Mouse (Mus musculus): ENCODE results near the gene Spry1.
A peak's percentile ranks its signal among the peaks of the same experiment; 100 is the strongest.

The Spry1 gene

DNA sequence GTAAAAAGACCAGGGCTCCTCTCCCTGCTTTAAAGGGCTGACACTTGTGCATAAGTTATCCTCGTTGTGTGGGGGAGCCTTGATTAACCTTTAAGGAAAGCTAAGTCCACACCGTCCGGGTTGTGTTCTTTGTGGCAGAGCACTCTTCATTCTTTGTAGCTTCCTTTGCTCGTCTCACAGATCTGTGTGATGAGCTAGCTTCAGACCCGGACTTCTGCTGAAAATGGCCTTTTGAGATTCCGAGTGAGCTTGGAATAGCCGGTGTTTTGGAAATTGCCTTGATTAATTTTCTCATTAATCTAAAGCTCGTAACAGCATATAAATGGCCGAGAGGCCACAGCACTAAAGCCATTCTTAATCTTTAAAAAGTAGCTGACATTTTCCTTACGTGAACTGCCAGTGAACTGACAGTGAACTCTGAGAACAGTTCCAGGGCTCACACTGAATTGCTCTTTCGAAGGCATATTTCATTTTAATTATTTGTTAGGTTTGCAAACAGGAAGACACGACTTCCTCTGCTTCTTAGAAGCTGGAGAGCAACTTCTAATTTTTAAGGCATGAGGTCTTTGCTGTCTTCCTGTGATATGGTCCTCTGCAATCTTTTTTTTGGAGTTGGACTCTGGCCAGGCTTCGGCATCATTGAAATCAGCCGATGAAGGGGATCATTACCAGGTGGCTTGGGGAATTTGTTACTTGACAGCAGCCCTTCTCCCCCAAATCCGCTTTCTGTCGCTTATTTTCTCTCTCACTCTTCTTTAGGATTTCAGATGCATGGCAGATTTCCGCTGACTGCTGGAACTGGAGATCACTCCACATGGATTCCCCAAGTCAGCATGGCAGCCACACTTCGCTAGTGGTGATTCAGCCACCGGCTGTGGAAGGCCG is 2.3 kb downstream of the Spry1 start:
- no peak for DNase-seq (ENCODE audit: low read depth)

DNA sequence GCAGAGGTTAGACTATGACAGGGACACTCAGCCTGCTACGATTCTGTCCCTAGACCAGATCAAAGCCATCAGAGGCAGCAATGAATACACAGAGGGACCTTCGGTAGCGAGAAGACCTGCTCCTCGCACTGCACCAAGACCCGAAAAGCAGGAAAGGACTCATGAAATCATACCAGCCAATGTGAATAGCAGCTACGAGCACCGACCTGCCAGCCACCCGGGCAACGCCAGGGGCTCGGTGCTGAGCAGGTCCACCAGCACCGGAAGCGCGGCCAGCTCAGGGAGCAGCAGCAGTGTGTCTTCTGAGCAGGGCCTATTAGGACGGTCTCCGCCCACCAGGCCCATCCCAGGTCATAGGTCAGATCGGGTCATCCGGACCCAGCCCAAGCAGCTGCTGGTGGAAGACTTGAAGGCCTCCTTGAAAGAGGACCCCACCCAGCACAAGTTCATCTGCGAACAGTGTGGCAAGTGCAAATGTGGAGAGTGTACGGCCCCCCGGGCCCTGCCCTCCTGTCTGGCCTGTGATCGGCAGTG is 3.0 kb downstream of the Spry1 start:
- peak; percentile 49 for DNase-seq (ENCODE audit: low read depth)

DNA sequence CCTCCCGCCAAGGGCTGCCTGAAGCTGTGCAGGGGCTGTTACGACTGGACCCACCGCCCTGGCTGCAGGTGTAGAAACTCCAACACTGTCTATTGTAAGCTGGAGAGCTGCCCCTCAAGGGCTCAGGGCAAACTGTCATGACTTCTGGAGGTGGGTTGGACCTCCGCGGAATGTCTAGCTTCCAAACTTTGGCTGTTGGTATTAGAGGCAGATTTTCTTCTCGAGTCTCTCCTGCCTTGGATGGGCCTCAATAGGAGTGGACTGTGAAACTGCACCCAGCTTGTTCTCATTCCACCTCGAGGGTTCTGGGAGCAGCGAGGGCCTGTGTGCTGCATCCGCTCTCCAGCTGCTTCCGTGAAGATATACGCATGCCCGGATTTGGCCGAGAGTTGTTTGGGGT is 3.7 kb downstream of the Spry1 start:
- DNase-seq (ENCODE audit: low read depth), result no peak

DNA sequence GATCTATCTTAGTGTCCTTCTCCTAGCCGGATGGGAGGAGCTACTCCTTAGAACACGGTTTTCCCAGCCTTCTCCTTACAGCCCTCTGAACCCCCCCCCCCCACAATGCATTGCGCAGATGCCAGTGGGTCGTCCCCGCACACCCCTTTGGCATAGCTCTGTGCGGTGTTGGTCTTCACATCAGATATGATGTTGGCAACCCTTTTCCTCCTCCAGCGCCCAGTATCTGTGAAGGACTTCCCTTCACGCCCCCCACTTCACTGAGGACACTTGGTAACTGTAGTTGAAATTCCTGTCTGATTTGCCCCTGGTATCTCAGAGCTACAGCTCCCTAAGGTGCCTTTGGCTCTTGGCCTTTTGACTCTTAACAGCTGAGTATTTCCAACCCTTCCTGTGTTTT is 4.2 kb downstream of the Spry1 start:
- no peak for DNase-seq (ENCODE audit: low read depth)

DNA sequence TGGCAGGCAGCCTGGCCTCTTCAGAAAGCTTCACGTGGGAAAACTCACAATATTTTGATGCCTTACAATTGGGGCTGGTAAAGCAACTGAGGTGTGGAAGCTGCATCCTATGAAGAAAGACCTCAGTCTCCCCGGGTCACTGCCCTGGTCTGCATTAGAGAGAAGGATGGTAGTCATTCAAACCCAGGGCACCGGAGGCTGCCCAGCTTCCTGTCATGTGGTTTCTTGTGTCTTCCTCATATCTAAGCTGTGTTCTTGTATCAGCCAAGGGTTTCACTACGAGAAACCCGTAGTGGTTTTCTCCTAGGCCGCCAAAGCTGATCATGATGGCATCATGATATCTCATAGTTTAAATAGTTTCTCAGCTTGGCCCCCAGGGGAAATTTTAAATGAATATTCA is 5.3 kb downstream of the Spry1 start:
- DNase-seq (ENCODE audit: low read depth), result peak; percentile 54

DNA sequence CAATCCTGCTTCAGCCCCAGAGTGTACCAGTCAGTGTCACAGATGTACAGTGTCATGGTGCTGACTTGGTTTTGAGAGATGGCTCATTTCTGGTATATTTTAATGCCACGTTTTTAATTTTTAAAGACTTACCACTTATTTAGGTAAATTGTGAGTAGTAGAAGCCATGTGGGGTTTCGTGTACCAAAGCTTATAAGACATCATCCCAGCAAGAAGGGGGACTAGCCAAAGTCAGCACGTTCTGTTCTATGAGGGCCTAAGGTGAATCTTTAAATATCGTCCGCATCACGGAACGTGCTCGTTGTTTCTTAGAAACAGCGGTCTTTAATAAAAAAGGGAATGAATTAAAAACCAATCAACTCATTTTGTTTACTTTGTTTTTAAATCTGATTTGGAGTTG is 6.5 kb downstream of the Spry1 start:
- no peak for DNase-seq (ENCODE audit: low read depth)

DNA sequence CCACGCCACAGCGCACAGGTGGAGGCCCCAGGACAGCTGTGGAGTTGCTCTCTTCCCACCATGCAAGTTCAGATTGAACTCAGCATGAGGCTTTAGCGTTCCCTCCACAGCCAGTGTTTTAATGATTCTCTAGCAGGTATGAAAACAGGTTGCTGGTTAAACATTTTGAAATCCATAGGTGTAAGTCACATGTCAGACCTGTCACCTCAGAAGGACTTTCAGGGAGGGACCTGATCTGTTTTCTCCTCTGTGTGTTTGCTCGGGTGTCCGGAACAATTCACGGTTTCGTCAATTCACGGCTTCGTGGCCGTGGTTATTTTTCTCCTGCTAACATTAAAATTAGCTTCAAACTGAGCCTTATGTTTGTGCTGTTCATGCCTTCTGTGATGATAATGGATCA is 7.5 kb downstream of the Spry1 start:
- DNase-seq (ENCODE audit: low read depth), result no peak

DNA sequence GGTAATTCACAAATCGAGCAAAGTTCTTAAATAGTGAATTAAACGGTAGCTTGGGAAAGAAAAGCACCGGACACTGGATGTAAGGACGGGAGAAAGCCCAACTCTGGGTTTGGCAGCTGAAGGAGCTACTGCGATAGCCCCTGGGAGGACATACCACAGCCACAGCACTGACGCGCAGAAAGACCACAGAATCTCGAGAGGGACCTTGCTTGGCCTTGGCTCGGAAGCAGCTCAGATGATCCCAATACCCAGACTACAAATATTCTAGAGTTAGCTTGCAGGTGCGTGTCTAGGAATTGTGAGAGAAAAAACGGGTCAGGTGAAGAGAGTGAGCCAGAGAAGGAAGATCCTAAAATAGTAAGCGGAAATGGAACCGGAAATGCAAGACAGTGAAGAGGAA is 8.5 kb downstream of the Spry1 start:
- no peak for DNase-seq (ENCODE audit: low read depth)

DNA sequence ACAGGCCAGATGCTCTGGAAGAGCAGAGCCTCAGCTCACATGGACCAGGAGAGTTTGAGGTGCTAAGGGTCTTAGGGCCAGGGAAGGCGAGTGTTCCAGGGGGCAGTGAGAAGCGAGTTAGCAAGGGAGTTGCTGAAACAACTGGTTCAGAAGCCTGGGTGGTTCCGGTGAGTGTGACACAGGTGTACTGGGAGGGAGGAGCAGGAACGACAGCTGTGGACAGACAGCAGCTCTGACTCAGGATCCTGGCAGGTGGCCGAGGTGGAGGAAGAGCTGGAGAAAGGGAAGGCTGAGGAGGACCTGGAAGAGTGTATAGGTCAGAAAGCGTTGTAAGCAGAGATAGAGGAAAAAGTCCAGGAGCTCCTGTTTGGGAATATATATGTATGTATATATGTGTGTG is 9.5 kb downstream of the Spry1 start:
- no peak for DNase-seq (ENCODE audit: low read depth)

DNA sequence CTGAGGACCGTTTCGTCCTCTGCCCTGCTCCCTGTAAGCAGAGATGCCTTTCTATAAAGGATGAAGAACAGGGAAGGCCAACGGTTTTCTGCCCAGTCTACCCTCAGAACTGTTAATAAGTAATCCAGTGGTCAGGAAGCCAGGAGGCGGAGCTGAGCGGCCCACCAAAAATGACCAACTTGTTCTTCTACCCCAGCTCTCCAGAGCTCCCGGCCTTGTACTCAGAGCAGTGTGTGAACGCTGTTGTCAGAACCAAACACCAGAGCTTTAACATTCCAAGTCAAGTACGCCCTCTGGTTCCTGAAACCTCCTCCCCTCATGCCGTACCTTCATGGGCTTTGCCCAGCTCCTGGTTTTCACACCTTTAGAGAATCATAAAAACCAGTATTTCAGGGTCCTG is 12.8 kb downstream of the Spry1 start:
- DNase-seq (ENCODE audit: low read depth), result no peak

DNA sequence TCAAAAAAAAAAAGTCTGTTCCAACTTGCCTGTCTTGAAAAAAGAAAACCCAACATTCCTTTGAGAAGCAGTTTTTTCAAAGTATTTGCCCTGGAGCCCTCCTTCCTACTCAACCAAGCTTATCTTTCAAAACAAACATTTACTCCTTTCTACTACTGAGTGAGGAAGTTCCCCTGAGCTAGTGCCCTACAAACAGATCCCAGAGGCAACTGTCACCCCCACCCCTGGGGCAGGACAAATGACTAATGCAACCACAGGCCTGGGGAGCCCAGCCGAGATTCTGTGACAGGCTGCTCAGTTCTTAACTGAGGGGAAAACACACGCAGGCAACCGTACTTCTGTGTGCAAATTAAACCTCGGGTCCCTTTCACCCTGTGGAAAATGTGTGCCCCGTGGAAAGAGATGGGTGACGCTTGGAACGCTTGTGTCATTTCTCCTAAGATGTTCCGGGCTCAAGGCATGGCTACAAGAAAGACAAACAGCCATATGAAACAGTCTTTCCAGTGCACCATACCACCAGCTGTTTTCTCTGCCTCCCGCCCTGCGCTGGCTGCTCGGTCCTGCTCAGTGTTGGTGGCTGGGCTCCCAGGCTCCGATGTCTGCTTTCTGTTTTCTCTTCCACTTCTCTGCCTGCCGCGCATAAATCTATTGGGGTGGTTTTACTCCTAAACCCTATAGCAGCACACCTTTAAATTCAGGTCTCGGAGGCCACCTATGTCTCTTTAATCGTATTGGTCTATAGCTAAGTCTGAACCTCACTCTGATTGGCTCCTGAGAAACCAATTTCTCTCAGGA is 14.4 kb downstream of the Spry1 start:
- DNase-seq (ENCODE audit: low read depth), result peak; percentile 82

DNA sequence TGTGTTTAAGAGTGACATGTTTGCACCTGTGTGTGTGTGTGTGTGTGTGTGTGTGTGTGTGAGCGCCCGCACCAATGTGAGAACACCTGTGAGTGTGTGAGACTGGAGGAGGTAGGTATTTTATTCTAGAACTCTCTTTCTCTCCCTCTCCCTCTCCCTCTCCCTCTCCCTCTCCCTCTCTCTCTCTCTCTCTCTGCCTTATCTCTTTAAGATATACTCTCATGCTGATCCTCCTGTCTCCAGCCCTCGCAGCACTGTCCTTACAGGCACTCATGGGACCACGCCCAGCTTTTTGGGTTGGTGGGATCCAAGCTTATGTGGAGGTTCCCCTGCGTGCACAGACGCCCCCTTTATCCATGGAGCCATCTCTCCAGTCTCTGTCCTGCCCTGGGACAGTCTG is 15.0 kb downstream of the Spry1 start:
- DNase-seq (ENCODE audit: low read depth), result no peak

DNA sequence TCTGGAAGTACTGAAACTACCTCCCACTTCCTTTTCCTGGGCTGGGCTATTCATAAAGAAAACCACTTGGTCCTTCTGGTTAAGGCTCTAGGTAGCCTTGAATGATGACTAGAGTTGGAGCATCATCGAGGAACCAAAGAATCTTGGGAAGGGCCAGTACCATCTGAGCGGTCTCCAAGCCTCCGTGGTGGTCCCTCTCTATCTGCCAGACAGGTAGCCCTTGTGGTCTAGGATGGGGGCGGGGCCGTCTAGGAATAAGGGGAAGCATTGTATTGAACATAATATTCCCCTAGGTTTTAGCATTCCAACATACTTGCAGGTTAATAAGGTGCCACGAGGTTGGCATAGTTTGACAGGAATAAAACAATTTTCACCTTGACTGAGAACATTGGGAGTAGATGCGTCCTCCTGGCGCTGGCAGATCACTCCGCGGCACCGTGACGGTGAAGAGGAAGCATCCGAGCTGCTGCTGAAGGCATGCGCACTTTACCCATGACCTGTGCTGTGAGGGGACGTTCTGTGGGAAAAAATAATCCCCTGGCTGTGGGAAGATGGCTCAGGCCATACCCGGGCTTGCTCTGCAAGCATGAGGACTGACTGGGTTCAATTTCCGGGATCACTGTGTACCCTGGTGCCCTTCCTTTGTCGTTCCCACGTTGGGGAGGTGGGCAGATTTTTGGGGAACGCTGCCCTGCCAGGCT is 16.3 kb downstream of the Spry1 start:
- DNase-seq (ENCODE audit: low read depth), result peak; percentile 59

DNA sequence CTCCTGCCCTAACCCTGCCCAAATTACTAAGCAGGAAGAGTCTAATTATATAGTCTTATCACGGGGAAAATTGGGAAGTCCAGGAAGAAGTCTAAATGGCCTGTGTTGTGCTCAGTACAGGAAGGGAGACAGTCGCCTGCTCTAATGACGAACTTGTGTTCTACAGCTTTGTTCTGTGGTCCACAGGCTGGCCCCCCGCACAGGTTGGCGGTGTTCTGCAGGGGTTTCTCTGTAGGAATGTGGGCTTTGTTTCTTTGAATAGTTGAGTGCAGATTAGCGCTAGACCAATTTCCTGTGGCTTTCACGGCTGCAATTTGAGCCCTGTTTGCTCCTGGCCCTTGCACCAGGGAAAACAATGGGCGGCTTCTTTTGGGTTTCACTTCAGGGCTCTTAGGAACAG is 17.3 kb downstream of the Spry1 start:
- no peak for DNase-seq (ENCODE audit: low read depth)

DNA sequence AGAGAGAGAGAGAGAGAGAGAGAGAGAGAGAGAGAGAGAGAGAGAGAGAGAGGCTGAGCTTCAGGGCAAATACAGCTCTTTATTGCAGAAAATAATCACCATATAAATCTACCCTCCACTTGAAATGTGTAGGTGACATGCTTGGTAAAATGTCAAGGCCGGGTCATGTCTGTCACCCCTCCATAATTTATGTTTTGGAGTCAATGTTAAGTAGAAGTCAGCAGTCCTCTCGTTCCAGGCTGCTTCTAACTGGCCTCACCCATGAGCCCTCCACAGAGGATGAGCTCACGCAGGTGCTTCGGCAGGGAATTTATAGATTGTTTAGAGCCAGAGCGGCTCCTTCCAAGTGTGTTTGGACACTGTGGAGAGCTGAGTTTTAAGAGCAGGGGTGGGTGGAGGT is 18.4 kb downstream of the Spry1 start:
- DNase-seq (ENCODE audit: low read depth), result no peak

DNA sequence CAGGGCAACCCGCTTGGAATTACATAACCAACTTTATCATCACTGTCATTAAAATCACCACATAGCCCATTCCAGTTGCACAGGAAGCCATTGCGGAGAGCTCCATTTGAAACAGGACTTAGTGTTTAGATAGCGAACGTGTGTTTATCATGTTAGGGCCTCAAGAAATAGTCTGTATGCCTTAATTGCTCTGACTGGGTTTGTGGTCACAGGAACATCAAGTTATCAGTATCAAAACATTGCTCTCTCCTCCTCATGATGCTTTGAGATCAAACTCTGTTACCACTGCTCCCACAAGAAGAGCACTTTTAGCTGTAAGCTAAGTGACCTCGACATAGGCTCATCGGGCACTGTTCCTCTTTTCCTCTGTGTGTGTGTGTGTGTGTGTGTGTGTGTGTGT is 19.9 kb downstream of the Spry1 start:
- no peak for DNase-seq (ENCODE audit: low read depth)

DNA sequence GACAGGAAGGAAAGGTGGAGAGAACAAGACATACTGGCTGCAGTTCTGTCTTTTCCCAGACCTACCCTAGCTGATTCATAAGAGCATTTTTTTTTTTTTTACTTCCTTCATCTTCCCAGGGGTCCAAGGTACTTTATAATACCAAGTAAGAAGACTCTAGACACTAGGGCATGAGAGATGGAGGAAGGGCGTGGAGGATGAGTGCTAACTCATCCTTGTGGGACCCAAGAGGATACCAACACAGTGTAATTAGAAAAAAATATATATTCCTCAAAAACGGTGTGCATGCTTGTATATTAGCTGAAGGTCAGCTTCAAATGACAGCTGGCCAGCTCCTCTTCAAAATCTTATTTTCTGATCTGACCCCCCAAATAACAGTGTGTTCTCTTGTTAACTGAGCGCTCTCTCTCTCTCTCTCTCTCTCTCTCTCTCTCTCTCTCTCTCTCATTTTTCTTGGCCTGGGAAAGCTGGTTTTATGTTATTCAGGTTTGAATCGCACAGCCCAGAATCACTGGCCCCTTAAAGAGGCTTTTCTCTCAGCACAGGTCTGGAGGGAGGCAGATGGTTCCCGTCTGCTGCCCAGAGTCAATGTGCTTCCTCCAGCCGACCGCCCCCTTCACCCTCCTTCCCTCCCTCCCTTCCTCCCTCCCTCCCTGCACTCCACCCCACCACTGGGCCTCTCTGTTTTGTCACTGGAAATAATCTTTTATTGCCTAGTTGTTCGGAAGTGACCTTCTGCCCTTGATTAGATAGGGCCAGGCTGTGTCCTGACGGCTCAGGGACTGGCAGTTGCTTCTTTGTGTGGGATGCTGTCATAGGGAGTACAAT is 26.8 kb downstream of the Spry1 start:
- no peak for DNase-seq (ENCODE audit: low read depth)

DNA sequence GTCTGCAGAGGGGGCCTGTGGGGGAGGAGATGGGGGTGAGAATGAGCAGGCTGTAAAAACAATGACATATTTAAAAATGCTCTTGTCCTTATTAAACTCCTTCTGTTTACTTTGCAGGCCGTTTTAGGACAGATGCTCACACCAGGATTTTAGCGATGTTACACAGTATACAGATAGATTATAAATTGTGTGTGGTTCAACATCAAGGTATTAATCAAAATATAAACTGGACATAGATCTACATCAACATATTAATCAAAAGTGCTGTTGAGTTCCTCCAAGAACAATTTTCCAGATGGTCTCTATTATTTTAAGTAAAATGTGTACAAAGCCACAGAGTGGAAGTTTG is 27.3 kb downstream of the Spry1 start:
- DNase-seq (ENCODE audit: low read depth), result no peak

DNA sequence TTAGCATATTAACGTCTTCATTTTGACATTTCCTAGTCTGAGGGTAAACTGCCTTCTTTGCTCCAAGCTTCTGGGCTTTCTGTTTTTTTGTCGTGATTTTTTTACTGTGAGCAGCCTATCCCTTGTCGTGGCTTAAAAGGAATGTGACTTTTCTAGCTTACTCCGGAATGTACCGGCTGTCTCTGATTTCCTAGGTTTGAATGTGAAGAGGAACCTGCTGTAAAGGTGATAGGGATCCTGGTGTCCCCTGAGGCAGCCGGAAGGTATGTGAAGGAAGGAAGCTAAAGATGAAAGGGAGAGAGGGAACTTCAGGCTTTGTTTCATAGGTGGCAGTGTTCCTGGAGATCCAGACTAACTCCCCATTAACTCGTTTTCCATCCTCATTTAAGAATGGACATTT is 28.0 kb downstream of the Spry1 start:
- no peak for DNase-seq (ENCODE audit: low read depth)

DNA sequence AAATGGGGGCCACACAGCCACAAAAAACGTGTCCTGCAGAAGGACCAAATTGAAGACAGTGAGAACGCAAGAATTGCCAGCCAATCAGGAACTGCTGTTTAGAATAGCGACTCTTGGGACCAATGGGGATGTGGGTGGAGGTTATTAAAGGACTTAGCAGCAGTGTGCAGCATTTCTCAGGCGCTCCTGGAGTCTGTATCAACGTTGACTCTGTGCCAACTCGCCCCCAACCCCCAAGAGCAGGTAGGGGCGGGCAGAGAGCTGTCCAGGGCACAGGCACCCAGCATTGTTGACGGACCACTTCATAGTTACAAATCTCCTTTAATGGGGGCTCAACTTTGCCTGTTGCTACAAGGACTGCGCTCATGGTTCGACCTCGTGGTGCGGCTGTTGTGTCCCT is 28.9 kb downstream of the Spry1 start:
- DNase-seq (ENCODE audit: low read depth), result no peak

DNA sequence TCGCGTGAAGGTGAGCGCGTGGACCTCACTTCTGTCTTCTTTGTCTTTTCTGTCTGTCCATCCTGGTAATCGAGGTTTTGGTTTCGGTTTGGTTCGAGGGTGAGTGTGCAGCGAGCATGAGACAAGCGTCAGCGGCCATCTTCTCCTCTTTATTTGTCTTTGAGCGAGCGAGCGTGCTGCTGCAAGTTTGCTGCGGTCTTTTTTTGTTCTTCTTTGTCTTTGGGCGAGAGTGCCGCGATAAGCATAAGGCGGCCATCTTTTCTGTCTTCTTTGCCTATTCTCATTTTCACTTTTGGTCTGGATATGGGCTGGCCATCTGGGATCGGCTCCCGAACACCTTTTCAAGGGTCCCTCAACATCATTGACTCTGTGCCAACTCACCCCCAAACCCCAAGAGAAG is 29.4 kb downstream of the Spry1 start:
- DNase-seq (ENCODE audit: low read depth), result no peak

Measured in induced T-regulatory cell, adult 2 months (primary cell).